Mouse (Mus musculus): ENCODE data around the gene Tacc2.

- TF ChIP-seq CTCF (IDR thresholded peaks at IDR 0.05; ENCODE audit: insufficient read depth, low read depth, low read length) (no peak), POLR2A (IDR thresholded peaks at IDR 0.05; ENCODE audit: insufficient read depth, low read depth, low read length) (no peak)
Measured at GRCm38 (mm10) chr7:130741099-130741498, 163.9 kb downstream of the Tacc2 start.
